Mouse (Mus musculus) embryonic facial prominence, embryonic 15.5 days (tissue): ENCODE measurements around the gene Ccdc160. TPM values are rescaled to one million over a fixed set of nuclear protein-coding genes. Genes with fewer than 3 reads are reported as not detected.
A peak's percentile ranks its signal among the peaks of the same experiment; 100 is the strongest.

ENCODE experiments used
- ATAC-seq: fragments of 200-750 bp; cut with Nextera tagmentation; 2 replicates; pipeline ENCODE4 v1.8.0; 2017; ENCODE audit warnings: low read depth, moderate TSS enrichment; ENCODE audit not compliant: insufficient number of reproducible peaks, low FRiP score, low TSS enrichment
- H3K27ac ChIP-seq: fragments of 300-500 bp; sonication (generic); replicated peaks from 2 replicates; pipeline ENCODE4 v1.5.1; 2015; ENCODE audit warnings: mild to moderate bottlenecking, inconsistent platforms
- H3K27me3 ChIP-seq: fragments of 300-500 bp; sonication (generic); 2 replicates; pipeline ENCODE4 v1.6.1; 2015; ENCODE audit warnings: inconsistent platforms
- H3K36me3 ChIP-seq: fragments of 300-500 bp; sonication (generic); 2 replicates; pipeline ENCODE4 v1.6.1; 2015; ENCODE audit warnings: mild to moderate bottlenecking, inconsistent platforms
- H3K4me1 ChIP-seq: fragments of 300-500 bp; sonication (generic); 2 replicates; pipeline ENCODE4 v1.6.1; 2015; ENCODE audit warnings: inconsistent platforms
- H3K4me2 ChIP-seq: fragments of 300-500 bp; sonication (generic); replicated peaks from 2 replicates; pipeline ENCODE4 v1.6.1; 2015; ENCODE audit warnings: mild to moderate bottlenecking, inconsistent platforms
- H3K4me3 ChIP-seq: fragments of 300-500 bp; sonication (generic); replicated peaks from 2 replicates; pipeline ENCODE4 v1.5.1; 2015; ENCODE audit warnings: mild to moderate bottlenecking, inconsistent platforms
- H3K9ac ChIP-seq: fragments of 300-500 bp; sonication (generic); 2 replicates; pipeline ENCODE4 v1.6.1; 2015; ENCODE audit warnings: inconsistent platforms
- H3K9me3 ChIP-seq: fragments of 300-500 bp; sonication (generic); replicated peaks from 2 replicates; pipeline ENCODE4 v1.6.1; 2016; ENCODE audit warnings: inconsistent platforms
- WGBS: fragments of 180-500 bp; shearing (Covaris S2); methylation state at CpG from one replicate; pipeline ENCODE4 v1.1.7; 2015; 5-methylcytosine and 5-hydroxymethylcytosine counted together
- polyA plus RNA-seq: library from polyadenylated mRNA; unstranded; fragments of >200 nt; fragmentation: Nextera tagmentation; extraction: Ambion mirVana; gene quantifications from 2 replicates; pipeline ENCODE4 v1.2.1, GENCODE M21; 2015

Ccdc160 gene
- 0.35 and 0.65 TPM in 2 replicates for polyA plus RNA-seq

GRCm38 (mm10) chrX:52790980-52791593 lies at the start of gene Ccdc160:
Ccdc160 (plus strand) TSS chrX:52791200.
- H3K4me3 ChIP-seq = peak within 1 kb of the TSS; percentile 39
- H3K27me3 ChIP-seq = no peaks in the 10 kb centered on the region
- peak within 1 kb of the TSS; percentile 53 for H3K4me2 ChIP-seq
- H3K27ac ChIP-seq = no peak within 1 kb of the TSS
- 11% methylated on average over 25 of the region's 26 CpGs for WGBS
- H3K9ac ChIP-seq = no peak within 1 kb of the TSS
- no peaks in the 10 kb centered on the region for H3K36me3 ChIP-seq
- H3K4me1 ChIP-seq = no peaks in the 10 kb centered on the region
- H3K9me3 ChIP-seq = no peaks in the 10 kb centered on the region
- ATAC-seq = no peak

- no peak for ATAC-seq
- 11% methylated on average over 15 of the region's 15 CpGs for WGBS
- no peak overlapping the region for H3K9ac ChIP-seq
These were observed 47.2 kb upstream of the Ccdc160 start for GRCm38 (mm10) chrX:52743781-52744180.

GRCm38 (mm10) chrX:52744201-52745051 lies 46.6 kb upstream of the Ccdc160 start:
- Histone ChIP-seq H3K27me3 (peaks cover 31% of the 10 kb centered on the region), H3K9me3 (no peaks in the 10 kb centered on the region), H3K4me1 (0 out of 2 replicates have a peak, but pooled peaks cover 5% of the 10 kb centered on the region), H3K4me3 (peak overlapping the region; percentile 42), H3K9ac (no peak overlapping the region), H3K4me2 (peak overlapping the region; percentile 87), H3K36me3 (no peaks in the 10 kb centered on the region), H3K27ac (no peak overlapping the region)
- ATAC-seq = no peak
- 20% methylated on average over 50 of the region's 50 CpGs for WGBS

More at GRCm38 (mm10) chrX:52743781-52744180, 47.2 kb upstream of the Ccdc160 start:
- Histone ChIP-seq H3K27ac (no peak overlapping the region), H3K27me3 (peaks cover 31% of the 10 kb centered on the region), H3K4me2 (peak overlapping the region; percentile 87), H3K4me3 (peak overlapping the region; percentile 42), H3K36me3 (no peaks in the 10 kb centered on the region), H3K9me3 (no peaks in the 10 kb centered on the region), H3K4me1 (0 out of 2 replicates have a peak, but pooled peaks cover 5% of the 10 kb centered on the region)

- 13% methylated on average over 8 of the region's 8 CpGs for WGBS
- no peak for ATAC-seq
- H3K4me2 ChIP-seq = no peak overlapping the region
- no peaks in the 10 kb centered on the region for H3K36me3 ChIP-seq
- no peak overlapping the region for H3K27ac ChIP-seq
- 0 out of 2 replicates have a peak, but pooled peaks cover 5% of the 10 kb centered on the region for H3K4me1 ChIP-seq
- H3K9me3 ChIP-seq = no peaks in the 10 kb centered on the region
- no peak overlapping the region for H3K4me3 ChIP-seq
- H3K27me3 ChIP-seq = peaks cover 31% of the 10 kb centered on the region
- no peak overlapping the region for H3K9ac ChIP-seq
These were observed 45.5 kb upstream of the Ccdc160 start for GRCm38 (mm10) chrX:52745462-52745861.

- Histone ChIP-seq H3K27ac (no peak overlapping the region), H3K4me2 (no peak overlapping the region), H3K9ac (no peak overlapping the region), H3K4me3 (no peak overlapping the region), H3K4me1 (0 out of 2 replicates have a peak, but pooled peaks cover 5% of the 10 kb centered on the region), H3K27me3 (peaks cover 31% of the 10 kb centered on the region), H3K36me3 (no peaks in the 10 kb centered on the region), H3K9me3 (no peaks in the 10 kb centered on the region)
- no peak for ATAC-seq
- WGBS = 18% methylated on average over 10 of the region's 10 CpGs
These were observed 45.1 kb upstream of the Ccdc160 start for GRCm38 (mm10) chrX:52745917-52746316.

GRCm38 (mm10) chrX:52746849-52747248 lies 44.2 kb upstream of the Ccdc160 start:
- 0 out of 2 replicates have a peak, but pooled peaks cover 5% of the 10 kb centered on the region for H3K4me1 ChIP-seq
- H3K4me2 ChIP-seq = no peak overlapping the region
- H3K27ac ChIP-seq = no peak overlapping the region
- no peak overlapping the region for H3K9ac ChIP-seq
- no peaks in the 10 kb centered on the region for H3K36me3 ChIP-seq
- ATAC-seq = no peak
- H3K9me3 ChIP-seq = no peaks in the 10 kb centered on the region
- 68% methylated on average over 1 of the region's 1 CpGs for WGBS
- no peak overlapping the region for H3K4me3 ChIP-seq
- peaks cover 31% of the 10 kb centered on the region for H3K27me3 ChIP-seq

GRCm38 (mm10) chrX:52753491-52754085 lies 37.4 kb upstream of the Ccdc160 start:
- H3K4me1 ChIP-seq = no peaks in the 10 kb centered on the region
- 20% methylated on average over 6 of the region's 6 CpGs for WGBS

GRCm38 (mm10) chrX:52757164-52757563 lies 33.8 kb upstream of the Ccdc160 start:
- H3K4me1 ChIP-seq = no peaks in the 10 kb centered on the region
- H3K27ac ChIP-seq = no peak overlapping the region
- 84% methylated on average over 3 of the region's 3 CpGs for WGBS
- H3K9ac ChIP-seq = no peak overlapping the region
- H3K9me3 ChIP-seq = no peaks in the 10 kb centered on the region
- H3K36me3 ChIP-seq = no peaks in the 10 kb centered on the region
- no peak for ATAC-seq
- H3K27me3 ChIP-seq = peaks cover 3% of the 10 kb centered on the region; the same call in 1 of the 2 replicates
- H3K4me2 ChIP-seq = no peak overlapping the region
- no peak overlapping the region for H3K4me3 ChIP-seq

More at GRCm38 (mm10) chrX:52753491-52754085, 37.4 kb upstream of the Ccdc160 start:
- no peak overlapping the region for H3K27ac ChIP-seq
- no peaks in the 10 kb centered on the region for H3K36me3 ChIP-seq
- H3K9me3 ChIP-seq = no peaks in the 10 kb centered on the region
- H3K4me3 ChIP-seq = no peak overlapping the region
- H3K27me3 ChIP-seq = peaks cover 3% of the 10 kb centered on the region; the same call in 1 of the 2 replicates
- no peak for ATAC-seq
- H3K9ac ChIP-seq = no peak overlapping the region
- H3K4me2 ChIP-seq = no peak overlapping the region

- no peak overlapping the region for H3K4me3 ChIP-seq
- no peaks in the 10 kb centered on the region for H3K4me1 ChIP-seq
- no peak overlapping the region for H3K9ac ChIP-seq
- no peaks in the 10 kb centered on the region for H3K36me3 ChIP-seq
- no peak for ATAC-seq
- 87% methylated on average over 2 of the region's 2 CpGs for WGBS
- H3K27ac ChIP-seq = no peak overlapping the region
- H3K9me3 ChIP-seq = no peaks in the 10 kb centered on the region
- H3K27me3 ChIP-seq = peaks cover 3% of the 10 kb centered on the region; the same call in 1 of the 2 replicates
- H3K4me2 ChIP-seq = no peak overlapping the region
These were observed 31.8 kb upstream of the Ccdc160 start for GRCm38 (mm10) chrX:52759232-52759631.

- H3K9me3 ChIP-seq = no peaks in the 10 kb centered on the region
- H3K27ac ChIP-seq = no peak overlapping the region
- H3K9ac ChIP-seq = no peak overlapping the region
- 47% methylated on average over 4 of the region's 4 CpGs for WGBS
- no peak overlapping the region for H3K4me2 ChIP-seq
- H3K4me3 ChIP-seq = no peak overlapping the region
- no peaks in the 10 kb centered on the region for H3K36me3 ChIP-seq
- no peaks in the 10 kb centered on the region for H3K4me1 ChIP-seq
- no peaks in the 10 kb centered on the region for H3K27me3 ChIP-seq
- ATAC-seq = no peak
These were observed 30.6 kb upstream of the Ccdc160 start for GRCm38 (mm10) chrX:52760191-52760945.
